Mouse (Mus musculus) megakaryocyte, embryonic 14.5 days (primary cell): ENCODE results near the gene Tmtc1. TPM values are rescaled to one million over a fixed set of nuclear protein-coding genes. Genes with fewer than 3 reads are reported as not detected.

Experiments used
- H3K27me3 ChIP-seq: replicated peaks from 2 replicates; pipeline ENCODE3; 2012; ENCODE audit warnings: inconsistent platforms
- H3K36me3 ChIP-seq: replicated peaks from 2 replicates; pipeline ENCODE3; 2012; ENCODE audit warnings: low read length, inconsistent platforms, mixed read lengths
- H3K4me1 ChIP-seq: 2 replicates; pipeline ENCODE4 v1.6.1; 2012; ENCODE audit warnings: inconsistent platforms
- H3K4me3 ChIP-seq: replicated peaks from 2 replicates; pipeline ENCODE3; 2012; ENCODE audit warnings: moderate library complexity, mild to moderate bottlenecking, inconsistent platforms
- H3K9me3 ChIP-seq: 2 replicates; pipeline ENCODE4 v1.6.1; 2012; ENCODE audit warnings: inconsistent platforms
- FLI1 ChIP-seq: IDR thresholded peaks from 2 replicates; pipeline ENCODE4 v1.6.1; 2012; ENCODE audit warnings: low read length, inconsistent platforms, mixed read lengths
- GATA1 ChIP-seq: IDR thresholded peaks from 3 replicates; pipeline ENCODE4 v1.6.1; 2012; ENCODE audit warnings: mixed read lengths, low read length, inconsistent platforms, borderline replicate concordance
- polyA plus RNA-seq: library from polyadenylated mRNA; stranded (reverse); fragments of >175 nt; gene quantifications from 2 replicates; pipeline ENCODE4 v1.2.3, GENCODE M21; 2012; ENCODE audit warnings: low replicate concordance; ENCODE audit not compliant: insufficient read depth

The Tmtc1 gene
- polyA plus RNA-seq, 1 experiment: not detected

GRCm38 (mm10) chr6:148329976-148330375 is 114.2 kb downstream of the Tmtc1 start:
- TF ChIP-seq FLI1 (no peak), GATA1 (no peak)
- Histone ChIP-seq H3K9me3 (peaks cover 7% of the 10 kb centered on the region), H3K27me3 (peaks cover 14% of the 10 kb centered on the region), H3K36me3 (no peaks in the 10 kb centered on the region), H3K4me1 (no peaks in the 10 kb centered on the region), H3K4me3 (no peak overlapping the region)

GRCm38 (mm10) chr6:148328928-148329327 is 115.3 kb downstream of the Tmtc1 start:
- TF ChIP-seq FLI1: no peak
- H3K9me3 ChIP-seq: peaks cover 7% of the 10 kb centered on the region
- H3K4me3 ChIP-seq: no peak overlapping the region
- no peaks in the 10 kb centered on the region for H3K36me3 ChIP-seq
- peaks cover 15% of the 10 kb centered on the region for H3K27me3 ChIP-seq
- no peaks in the 10 kb centered on the region for H3K4me1 ChIP-seq

- H3K9me3 ChIP-seq: peaks cover 4% of the 10 kb centered on the region
- H3K4me1 ChIP-seq: no peaks in the 10 kb centered on the region
- no peak overlapping the region for H3K4me3 ChIP-seq
- no peaks in the 10 kb centered on the region for H3K36me3 ChIP-seq
- TF ChIP-seq GATA1 (no peak), FLI1 (no peak)
- H3K27me3 ChIP-seq: peaks cover 18% of the 10 kb centered on the region
These were observed 116.1 kb downstream of the Tmtc1 start for GRCm38 (mm10) chr6:148328130-148328529.

- H3K4me3 ChIP-seq: no peak overlapping the region
- peaks cover 13% of the 10 kb centered on the region for H3K4me1 ChIP-seq
- TF ChIP-seq FLI1 (no peak), GATA1 (no peak)
- H3K27me3 ChIP-seq: peaks cover 20% of the 10 kb centered on the region
- no peaks in the 10 kb centered on the region for H3K36me3 ChIP-seq
- no peaks in the 10 kb centered on the region for H3K9me3 ChIP-seq
These were observed 125.5 kb downstream of the Tmtc1 start for GRCm38 (mm10) chr6:148318736-148319135.

GRCm38 (mm10) chr6:148315571-148316080 is 128.6 kb downstream of the Tmtc1 start:
- Histone ChIP-seq H3K9me3 (no peaks in the 10 kb centered on the region), H3K27me3 (peaks cover 15% of the 10 kb centered on the region), H3K36me3 (no peaks in the 10 kb centered on the region), H3K4me1 (peaks cover 13% of the 10 kb centered on the region), H3K4me3 (no peak overlapping the region)
- TF ChIP-seq FLI1 (no peak), GATA1 (no peak)

- Histone ChIP-seq H3K27me3 (peaks cover 16% of the 10 kb centered on the region), H3K36me3 (no peaks in the 10 kb centered on the region), H3K9me3 (no peaks in the 10 kb centered on the region), H3K4me3 (no peak overlapping the region), H3K4me1 (peaks cover 13% of the 10 kb centered on the region)
- no peak for TF ChIP-seq FLI1
- no peak for TF ChIP-seq GATA1
These were observed 129.1 kb downstream of the Tmtc1 start for GRCm38 (mm10) chr6:148315106-148315505.

GRCm38 (mm10) chr6:148310981-148311380 is 133.2 kb downstream of the Tmtc1 start:
- Histone ChIP-seq H3K4me3 (no peak overlapping the region), H3K4me1 (no peaks in the 10 kb centered on the region; the same call in 1 of the 2 replicates)
- no peak for TF ChIP-seq FLI1
- TF ChIP-seq GATA1: no peak

GRCm38 (mm10) chr6:148305821-148306220 is 138.4 kb downstream of the Tmtc1 start:
- Histone ChIP-seq H3K27me3 (peaks cover 18% of the 10 kb centered on the region), H3K36me3 (no peaks in the 10 kb centered on the region), H3K4me1 (no peaks in the 10 kb centered on the region; the same call in 1 of the 2 replicates), H3K4me3 (no peak overlapping the region), H3K9me3 (no peaks in the 10 kb centered on the region)
- TF ChIP-seq GATA1 (no peak), FLI1 (no peak)

More at GRCm38 (mm10) chr6:148310981-148311380, 133.2 kb downstream of the Tmtc1 start:
- H3K9me3 ChIP-seq: no peaks in the 10 kb centered on the region
- H3K27me3 ChIP-seq: peaks cover 17% of the 10 kb centered on the region
- no peaks in the 10 kb centered on the region for H3K36me3 ChIP-seq

- H3K4me1 ChIP-seq: no peaks in the 10 kb centered on the region; the same call in 1 of the 2 replicates
- H3K27me3 ChIP-seq: peaks cover 16% of the 10 kb centered on the region
- H3K9me3 ChIP-seq: no peaks in the 10 kb centered on the region
- no peak overlapping the region for H3K4me3 ChIP-seq
- no peaks in the 10 kb centered on the region for H3K36me3 ChIP-seq
- no peak for TF ChIP-seq GATA1
- no peak for TF ChIP-seq FLI1
These were observed 139.0 kb downstream of the Tmtc1 start for GRCm38 (mm10) chr6:148305191-148305590.

- TF ChIP-seq FLI1 (no peak), GATA1 (no peak)
- H3K36me3 ChIP-seq: no peaks in the 10 kb centered on the region
- peaks cover 12% of the 10 kb centered on the region for H3K27me3 ChIP-seq
- H3K4me3 ChIP-seq: no peak overlapping the region
- no peaks in the 10 kb centered on the region; the same call in 1 of the 2 replicates for H3K4me1 ChIP-seq
- H3K9me3 ChIP-seq: peaks cover 3% of the 10 kb centered on the region; the same call in 1 of the 2 replicates
These were observed 141.9 kb downstream of the Tmtc1 start for GRCm38 (mm10) chr6:148302261-148302660.

GRCm38 (mm10) chr6:148297086-148297485 is 147.1 kb downstream of the Tmtc1 start:
- H3K36me3 ChIP-seq: no peaks in the 10 kb centered on the region
- H3K27me3 ChIP-seq: peaks cover 7% of the 10 kb centered on the region
- peaks cover 3% of the 10 kb centered on the region; the same call in 1 of the 2 replicates for H3K9me3 ChIP-seq
- no peak for TF ChIP-seq GATA1
- no peak for TF ChIP-seq FLI1
- peaks cover 6% of the 10 kb centered on the region for H3K4me1 ChIP-seq
- H3K4me3 ChIP-seq: no peak overlapping the region
